Mouse (Mus musculus): ENCODE data around the gene Slc34a2.

Slc34a2 gene

GRCm38 (mm10) chr5:53025276-53025973 is 12.5 kb upstream of the Slc34a2 start:
- DNase-seq (ENCODE audit: low read depth, low spot score), result no peak

GRCm38 (mm10) chr5:53031346-53031745 is 6.5 kb upstream of the Slc34a2 start:
- no peak for DNase-seq (ENCODE audit: low read depth, low spot score)

DNA sequence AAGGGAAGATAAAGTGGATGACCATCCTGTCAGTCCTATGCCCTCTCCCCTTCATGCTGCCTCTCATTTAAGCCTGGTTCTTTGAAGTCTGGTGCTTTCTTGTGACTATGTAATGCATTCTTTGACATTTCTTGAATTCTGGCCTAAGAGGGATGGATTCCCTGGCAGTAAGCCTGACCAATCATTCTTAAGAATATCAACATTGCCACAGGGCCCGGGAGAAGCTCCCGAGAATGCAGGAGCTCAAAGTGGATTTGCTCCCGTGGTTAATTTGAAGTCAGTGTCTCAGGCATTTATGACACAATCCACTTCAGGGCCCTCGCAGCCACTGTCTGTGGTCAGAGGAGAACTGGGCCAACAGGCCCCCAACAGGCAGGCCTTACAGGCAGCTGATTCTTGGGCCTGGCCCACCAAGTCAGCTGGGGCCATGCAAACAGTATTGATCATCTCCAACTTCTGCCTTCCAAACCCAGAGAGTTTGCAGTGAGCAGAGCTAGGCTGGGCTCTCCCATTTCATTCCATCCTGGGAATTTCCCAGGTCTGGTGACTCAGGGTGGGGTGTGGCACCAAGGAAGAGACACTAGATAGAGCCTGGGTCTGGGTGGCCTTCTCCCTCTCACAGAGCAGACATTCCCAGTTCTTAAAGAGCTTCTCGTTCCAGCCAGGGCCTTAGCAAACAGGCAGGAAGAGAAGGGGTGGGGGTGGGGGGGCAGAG is 4.3 kb downstream of the Slc34a2 start:
- DNase-seq (ENCODE audit: low read depth, low spot score), result no peak

- DNase-seq (ENCODE audit: low read depth, low spot score), result no peak
Observed at GRCm38 (mm10) chr5:53042771-53043371, 5.0 kb downstream of the Slc34a2 start.

DNA sequence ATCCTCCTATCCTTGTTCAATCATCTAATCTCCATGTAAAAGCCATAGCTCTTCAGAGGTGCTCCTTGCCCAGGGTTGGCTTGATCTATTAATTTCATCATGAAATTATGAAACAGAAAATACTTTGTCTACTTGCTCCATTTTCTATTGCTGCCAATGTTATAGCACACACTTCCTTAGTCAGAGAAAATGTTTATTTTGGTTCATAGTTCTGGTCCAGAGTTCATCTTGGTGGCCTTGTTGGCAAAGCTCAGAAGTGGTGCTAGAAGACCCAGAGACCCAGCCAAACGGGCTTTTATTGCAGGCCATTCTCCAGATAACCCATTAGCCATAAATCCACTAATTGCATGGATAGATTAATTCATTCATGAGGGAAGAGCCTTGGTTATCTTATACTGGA is 5.8 kb downstream of the Slc34a2 start:
- no peak for DNase-seq (ENCODE audit: low read depth, low spot score)

DNA sequence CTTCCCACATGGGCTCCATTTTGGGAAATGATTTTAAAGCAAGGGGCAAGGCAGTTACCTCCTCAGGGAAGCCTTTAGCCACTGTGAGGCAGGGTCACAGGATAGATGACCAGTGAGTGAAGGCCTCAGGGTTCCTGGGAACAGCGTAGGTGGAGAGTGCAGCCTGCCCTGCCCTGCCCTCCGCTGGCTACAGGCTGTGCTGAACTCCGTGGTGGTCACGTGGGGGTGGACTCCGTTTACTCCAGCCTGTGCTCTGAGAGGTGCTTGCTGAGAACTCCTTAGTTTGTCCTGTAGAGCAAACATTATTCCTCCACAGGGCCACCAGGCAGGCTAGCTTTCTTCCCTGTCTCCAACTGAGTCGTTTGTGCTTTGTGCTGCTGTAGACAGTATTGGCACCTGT is 10.1 kb downstream of the Slc34a2 start:
- no peak for DNase-seq (ENCODE audit: low read depth, low spot score)

GRCm38 (mm10) chr5:53048599-53048998 is 10.7 kb downstream of the Slc34a2 start:
- DNase-seq (ENCODE audit: low read depth, low spot score), result no peak

GRCm38 (mm10) chr5:53049046-53049445 is 11.2 kb downstream of the Slc34a2 start:
- no peak for DNase-seq (ENCODE audit: low read depth, low spot score)

GRCm38 (mm10) chr5:53050963-53051362 is 13.1 kb downstream of the Slc34a2 start:
- peak; percentile 6 for DNase-seq (ENCODE audit: low read depth, low spot score)

- no peak for DNase-seq (ENCODE audit: low read depth, low spot score)
Observed at GRCm38 (mm10) chr5:53053246-53053645, 15.4 kb downstream of the Slc34a2 start.

- no peak for DNase-seq (ENCODE audit: low read depth, low spot score)
Observed at GRCm38 (mm10) chr5:53061532-53062130, 23.8 kb downstream of the Slc34a2 start.

- no peak for DNase-seq (ENCODE audit: low read depth, low spot score)
Observed at GRCm38 (mm10) chr5:53074553-53074952, 36.7 kb downstream of the Slc34a2 start.

- DNase-seq (ENCODE audit: low read depth, low spot score), result no peak
Observed at GRCm38 (mm10) chr5:53078453-53078852, 40.6 kb downstream of the Slc34a2 start.

GRCm38 (mm10) chr5:53087452-53087851 is 49.6 kb downstream of the Slc34a2 start:
- peak; percentile 55 for DNase-seq (ENCODE audit: low read depth, low spot score)

DNA sequence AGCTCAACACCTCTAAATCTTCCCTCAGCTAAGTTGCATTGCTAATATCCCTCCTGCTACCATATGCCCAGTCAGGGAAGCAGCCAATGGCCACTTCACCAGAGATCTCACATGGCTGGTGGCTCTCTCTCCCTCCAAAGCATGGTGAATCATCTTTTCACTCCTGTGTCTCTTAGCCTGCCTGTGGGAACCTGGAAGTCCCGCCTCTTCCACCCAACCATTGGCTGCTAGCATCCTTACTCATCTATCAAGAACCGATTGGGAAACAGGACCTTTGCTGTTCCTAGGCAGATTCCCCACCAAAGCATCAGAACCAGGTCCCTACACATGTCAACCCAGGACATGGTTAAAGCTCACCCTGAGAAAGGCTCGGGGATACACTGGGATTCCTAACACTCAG is 53.5 kb downstream of the Slc34a2 start:
- no peak for DNase-seq (ENCODE audit: low read depth, low spot score)

DNA sequence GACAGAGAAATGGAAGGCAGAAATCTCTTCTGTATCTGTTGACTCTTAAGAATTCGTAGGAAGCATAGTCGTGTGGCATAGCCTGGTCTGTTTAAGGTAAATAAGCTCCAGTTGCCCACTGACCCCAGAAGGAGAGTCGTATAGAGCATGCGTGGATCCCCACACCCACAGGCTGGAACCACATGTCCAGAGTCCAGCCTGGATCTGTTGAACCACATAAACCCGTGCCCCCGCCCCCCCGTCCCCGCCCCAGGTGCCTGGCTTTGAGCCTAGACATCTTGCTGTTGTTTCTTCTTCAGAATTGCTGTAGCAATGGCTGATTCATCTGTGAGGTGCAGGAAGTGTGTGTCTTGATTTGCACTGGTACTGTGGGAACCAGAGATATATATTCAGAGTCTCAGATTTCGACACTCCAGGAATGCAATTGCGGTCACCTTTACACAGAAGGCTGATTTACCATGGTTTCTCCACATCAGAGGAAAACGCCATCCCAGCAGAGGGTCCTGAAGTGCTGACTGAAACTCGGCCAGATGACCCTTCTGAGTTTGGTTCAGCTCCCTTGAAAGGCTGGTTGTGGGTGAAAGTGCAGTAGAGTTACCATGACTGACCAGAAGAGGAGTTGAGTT is 64.1 kb downstream of the Slc34a2 start:
- no peak for DNase-seq (ENCODE audit: low read depth, low spot score)

DNA sequence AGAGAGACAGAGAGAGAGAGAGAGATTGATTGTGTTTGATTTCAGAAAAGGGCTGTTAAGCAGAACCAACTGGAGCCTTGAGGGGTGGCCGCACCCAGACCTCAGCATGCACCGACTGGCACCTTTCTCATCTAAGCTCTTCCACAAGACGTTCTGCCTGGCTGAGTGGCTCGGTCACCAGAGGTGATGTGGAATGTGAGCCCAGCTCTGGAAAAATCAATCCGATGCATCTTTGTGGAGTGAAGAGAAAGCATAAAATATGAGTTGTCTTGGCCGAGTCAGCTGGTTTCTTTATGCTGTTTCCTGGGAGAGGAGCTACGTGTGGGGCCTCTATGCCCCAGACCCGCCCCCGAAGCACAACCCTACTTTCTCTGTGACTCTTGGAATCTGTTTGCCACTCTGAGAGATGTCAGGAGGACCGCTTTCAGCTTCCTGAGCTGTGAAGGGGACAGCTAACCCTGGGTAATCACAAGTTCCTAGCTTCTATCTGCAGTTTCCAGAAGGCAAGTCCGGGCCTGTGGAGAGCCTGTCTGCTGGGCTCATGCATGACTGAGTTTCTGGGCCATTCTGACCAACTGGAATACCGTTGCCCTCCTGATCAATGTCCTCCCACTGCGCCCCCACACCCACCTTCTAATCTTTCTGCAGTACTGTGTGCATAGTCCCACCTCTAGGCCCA is 66.4 kb downstream of the Slc34a2 start:
- no peak for DNase-seq (ENCODE audit: low read depth, low spot score)

GRCm38 (mm10) chr5:53105716-53106115 is 67.8 kb downstream of the Slc34a2 start:
- DNase-seq (ENCODE audit: low read depth, low spot score), result no peak

GRCm38 (mm10) chr5:53106125-53106524 is 68.2 kb downstream of the Slc34a2 start:
- DNase-seq (ENCODE audit: low read depth, low spot score), result no peak

DNA sequence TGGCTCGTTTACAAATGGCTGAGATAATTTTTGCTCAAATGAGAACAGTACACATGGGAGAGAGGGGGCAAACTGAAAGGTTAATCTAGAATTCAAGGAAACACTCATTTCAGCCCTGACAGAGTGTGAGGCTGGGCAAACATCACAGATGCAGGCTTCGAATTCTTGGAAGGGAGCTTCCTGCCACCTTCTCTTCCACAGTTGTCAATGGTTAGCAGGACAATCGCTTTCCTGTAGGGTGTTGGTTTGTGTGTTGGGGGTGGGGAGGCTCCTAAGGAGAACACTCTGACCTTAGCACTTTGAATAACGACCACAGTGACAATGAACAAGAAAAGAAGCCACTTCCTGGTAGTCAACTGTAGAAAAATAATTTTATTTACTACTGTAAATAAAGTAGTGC is 68.8 kb downstream of the Slc34a2 start:
- no peak for DNase-seq (ENCODE audit: low read depth, low spot score)

GRCm38 (mm10) chr5:53108026-53108425 is 70.1 kb downstream of the Slc34a2 start:
- no peak for DNase-seq (ENCODE audit: low read depth, low spot score)
